Mouse (Mus musculus) layer of hippocampus, adult 2 months (tissue): ENCODE measurements around the gene Hpcal4. TPM values are rescaled to one million over a fixed set of nuclear protein-coding genes. Genes with fewer than 3 reads are reported as not detected.

Experiments
- DNase-seq, 2 experiments: peaks; one replicate each; pipeline ENCODE4 v3.0.0; 2022; ENCODE audit warnings: low spot score in 2 of 2
- H3K27ac ChIP-seq: fragments of 200-600 bp; 2 replicates; pipeline ENCODE4 v1.8.1; 2022
- H3K4me3 ChIP-seq: fragments of 200-600 bp; 2 replicates; pipeline ENCODE4 v1.8.1; 2022; ENCODE audit warnings: mild to moderate bottlenecking
- CTCF ChIP-seq: fragments of 200-600 bp; conservative IDR thresholded peaks from 2 replicates; pipeline ENCODE4 v1.8.1; 2022; ENCODE audit warnings: antibody characterized with exemption, mild to moderate bottlenecking, moderate library complexity
- total RNA-seq, 2 experiments: library from RNA; stranded (reverse); gene quantifications; 2 replicates each; pipeline ENCODE4 v1.2.3; 2021

Hpcal4 gene
- total RNA-seq, 2 experiments from 2014 or later: 493 to 508 TPM

DNA sequence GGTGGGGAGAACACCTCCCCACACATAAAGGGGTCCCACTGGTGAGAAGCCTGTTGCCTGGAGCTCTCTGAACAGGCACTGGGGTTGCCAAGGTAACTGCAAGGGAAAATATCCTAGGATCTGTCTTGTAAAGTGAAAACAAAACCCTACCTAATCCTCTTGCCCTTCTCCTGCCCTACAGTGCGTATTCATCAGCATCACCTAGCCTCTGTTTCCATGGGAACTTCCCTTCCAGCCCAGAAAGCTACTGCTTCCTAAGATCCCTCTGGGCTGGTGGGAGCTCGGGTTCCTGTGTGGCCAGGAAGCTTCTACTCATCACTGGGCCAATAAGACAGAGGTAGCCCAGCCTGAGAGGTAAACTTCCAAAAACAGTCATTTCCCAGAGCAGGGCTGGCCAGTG is 29.3 kb downstream of the Hpcal4 start:
- TF ChIP-seq CTCF: no peak
- Histone ChIP-seq H3K4me3 (no peak overlapping the region), H3K27ac (no peak overlapping the region)
- no peak for DNase-seq

DNA sequence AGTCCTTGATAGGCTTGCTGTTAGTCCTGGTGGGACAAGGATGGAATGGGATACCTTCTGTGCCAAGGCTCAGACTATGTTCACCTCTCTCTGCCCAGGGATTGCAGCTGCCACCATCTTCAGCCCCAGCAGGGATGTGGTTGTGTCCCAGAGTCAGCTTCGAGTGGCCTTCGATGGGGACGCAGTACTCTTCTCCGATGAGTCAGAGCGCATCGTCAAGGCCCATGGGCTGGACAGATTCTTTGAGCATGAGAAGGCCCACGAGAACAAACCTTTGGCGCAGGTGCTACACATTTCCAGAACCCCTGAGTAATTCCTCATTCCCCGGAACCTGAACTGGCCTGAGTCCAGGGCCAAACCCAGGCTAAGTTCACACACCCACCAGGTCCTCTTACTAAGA is 30.9 kb downstream of the Hpcal4 start:
- DNase-seq: no peak
- Histone ChIP-seq H3K4me3 (no peak overlapping the region), H3K27ac (no peak overlapping the region)
- no peak for TF ChIP-seq CTCF

- H3K4me3 ChIP-seq: no peak overlapping the region
- TF ChIP-seq CTCF: no peak
- no peak for DNase-seq
- H3K27ac ChIP-seq: no peak overlapping the region
Measured at GRCm38 (mm10) chr4:123215367-123215766, 32.3 kb downstream of the Hpcal4 start.

- peak; percentile 98 for TF ChIP-seq CTCF
- peak in 1 of 2 experiments; percentile 49 for DNase-seq
Measured at GRCm38 (mm10) chr4:123216782-123217181, 33.8 kb downstream of the Hpcal4 start.

GRCm38 (mm10) chr4:123219720-123220357 is 36.8 kb downstream of the Hpcal4 start:
- TF ChIP-seq CTCF: peak; percentile 97
- DNase-seq: peak; percentile 69 to 84
- Histone ChIP-seq H3K27ac (no peak overlapping the region), H3K4me3 (no peak overlapping the region)

More at GRCm38 (mm10) chr4:123216782-123217181, 33.8 kb downstream of the Hpcal4 start:
- H3K4me3 ChIP-seq: no peak overlapping the region
- no peak overlapping the region for H3K27ac ChIP-seq

GRCm38 (mm10) chr4:123220637-123221036 is 37.6 kb downstream of the Hpcal4 start:
- no peak for DNase-seq
- H3K4me3 ChIP-seq: no peak overlapping the region
- no peak overlapping the region for H3K27ac ChIP-seq
- TF ChIP-seq CTCF: no peak

GRCm38 (mm10) chr4:123223309-123223708 is 40.3 kb downstream of the Hpcal4 start:
- no peak for DNase-seq
- peak; percentile 71 for TF ChIP-seq CTCF
- Histone ChIP-seq H3K4me3 (no peak overlapping the region), H3K27ac (no peak overlapping the region)

DNA sequence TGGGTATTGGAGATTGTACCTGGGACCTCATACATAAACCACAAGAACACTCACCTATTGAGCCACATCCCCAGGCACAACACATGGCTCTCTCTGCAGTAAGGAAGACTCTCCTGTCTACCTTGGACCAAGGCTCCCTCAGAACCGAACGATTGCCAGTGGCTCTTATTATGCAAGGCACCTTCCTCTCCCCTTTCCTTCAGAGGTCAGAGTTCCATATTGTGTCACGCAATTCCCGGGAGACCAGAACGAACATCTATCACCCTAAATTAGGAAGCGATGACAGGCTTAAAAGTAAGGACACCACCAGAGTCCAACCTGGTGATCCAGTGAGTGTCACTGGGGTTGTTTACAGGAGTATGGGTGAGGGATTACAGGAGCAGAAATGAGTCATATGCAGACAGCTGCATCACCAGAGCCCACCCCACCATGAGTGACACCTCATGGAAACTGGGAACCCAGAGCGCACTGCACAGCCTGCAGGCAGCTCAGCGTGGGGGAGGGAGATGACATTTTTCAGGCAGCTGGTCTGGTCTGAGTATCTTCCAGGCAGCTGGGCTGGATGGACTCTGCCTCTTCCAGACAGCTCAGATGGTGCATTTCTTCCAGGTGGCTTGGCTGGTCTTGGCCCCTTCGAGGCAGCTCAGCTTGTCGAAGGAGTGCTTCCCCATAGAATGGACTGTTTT is 42.8 kb downstream of the Hpcal4 start:
- DNase-seq: no peak
- H3K4me3 ChIP-seq: no peak overlapping the region
- no peak for TF ChIP-seq CTCF
- H3K27ac ChIP-seq: no peak overlapping the region

GRCm38 (mm10) chr4:123227707-123228106 is 44.7 kb downstream of the Hpcal4 start:
- DNase-seq: no peak
- Histone ChIP-seq H3K4me3 (no peak overlapping the region), H3K27ac (peak overlapping the region; percentile 28; the same call in 1 of the 2 replicates)
- TF ChIP-seq CTCF: no peak

DNA sequence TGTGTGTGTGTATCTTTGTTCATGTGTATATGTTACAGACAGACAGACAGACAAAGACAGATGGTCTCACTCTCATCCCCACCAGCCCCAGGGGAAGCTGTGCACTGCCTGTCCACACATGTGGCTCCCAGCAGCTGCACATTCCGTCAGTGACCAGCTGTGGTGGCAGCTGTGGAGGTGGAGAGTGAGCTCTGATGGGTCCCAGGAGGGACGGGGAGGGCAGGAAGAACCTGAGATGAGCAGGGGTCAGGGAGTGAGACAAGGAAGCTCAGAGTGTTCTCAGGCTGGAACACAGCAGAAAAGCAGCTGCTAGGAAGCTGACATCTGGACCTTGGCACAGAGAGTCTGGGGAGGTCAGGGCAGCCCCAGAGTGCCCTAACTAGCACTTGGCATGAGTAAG is 45.2 kb downstream of the Hpcal4 start:
- DNase-seq: no peak
- no peak overlapping the region for H3K4me3 ChIP-seq
- no peak for TF ChIP-seq CTCF

GRCm38 (mm10) chr4:123229166-123229565 is 46.1 kb downstream of the Hpcal4 start:
- H3K4me3 ChIP-seq: no peak overlapping the region
- DNase-seq: no peak
- TF ChIP-seq CTCF: no peak
- no peak overlapping the region for H3K27ac ChIP-seq

More for the DNA sequence above, 45.2 kb downstream of the Hpcal4 start:
- no peak overlapping the region for H3K27ac ChIP-seq

- no peak for DNase-seq
- Histone ChIP-seq H3K27ac (no peak overlapping the region), H3K4me3 (no peak overlapping the region)
- TF ChIP-seq CTCF: no peak
Measured at GRCm38 (mm10) chr4:123232841-123233240, 49.8 kb downstream of the Hpcal4 start.

- TF ChIP-seq CTCF: 0 out of 2 replicates have a peak, but pooled peaks have one; percentile 10
- DNase-seq: no peak
- H3K4me3 ChIP-seq: peak within 1 kb of the TSS; percentile 38
- no peak within 1 kb of the TSS for H3K27ac ChIP-seq
Measured at GRCm38 (mm10) chr4:123233492-123234084, 50.6 kb downstream of the Hpcal4 start, which contains the start of gene Heyl. Gene Heyl, plus strand, starts transcription at chr4:123233556.
